Mouse (Mus musculus) testis, postnatal 14 days (tissue): ENCODE measurements around the gene Insm1.

Experiments
- DNase-seq: peaks from one replicate; pipeline ENCODE4 v3.0.0; 2021; ENCODE audit warnings: low spot score

Gene Insm1

DNA sequence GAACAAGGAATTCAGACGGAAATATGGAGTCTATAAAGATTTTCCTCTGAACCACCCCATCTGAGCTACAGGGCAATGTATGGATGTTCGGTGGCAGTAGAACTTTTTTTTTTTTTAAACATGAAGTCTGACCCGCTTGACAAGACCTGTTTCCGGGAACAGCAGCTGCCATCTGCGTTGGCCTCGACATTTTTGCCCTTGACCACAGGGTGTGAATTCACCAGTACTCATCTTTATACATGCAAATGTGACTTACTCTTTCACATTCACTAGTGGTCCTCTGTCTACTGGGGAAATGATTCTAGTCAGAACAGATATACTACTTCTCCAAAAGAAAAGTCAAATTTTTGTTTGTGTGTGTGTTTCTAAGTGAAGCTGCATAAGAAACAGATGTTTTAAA, 4.1 kb downstream of the Insm1 start:
- DNase-seq: no peak

DNA sequence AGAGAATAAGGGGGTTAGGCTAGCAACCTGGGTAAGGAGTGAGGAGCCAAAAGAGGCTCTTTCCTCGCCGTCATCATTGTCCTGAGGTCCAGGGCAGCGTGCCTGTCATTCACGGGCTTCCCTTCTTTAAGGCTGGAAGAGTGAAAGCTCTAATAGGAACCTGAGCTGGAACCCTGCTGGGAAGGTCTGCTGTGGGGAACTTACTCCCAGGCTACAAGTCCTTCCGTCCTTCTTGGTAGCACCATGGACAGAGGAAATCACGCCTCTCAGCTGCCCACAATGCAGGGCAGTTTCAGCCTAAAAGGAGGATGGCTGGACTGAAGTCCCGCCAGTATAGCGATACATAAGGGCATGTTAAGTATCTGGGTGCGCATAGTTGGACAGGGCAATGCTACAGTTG, 4.8 kb downstream of the Insm1 start:
- peak; percentile 46 for DNase-seq

DNA sequence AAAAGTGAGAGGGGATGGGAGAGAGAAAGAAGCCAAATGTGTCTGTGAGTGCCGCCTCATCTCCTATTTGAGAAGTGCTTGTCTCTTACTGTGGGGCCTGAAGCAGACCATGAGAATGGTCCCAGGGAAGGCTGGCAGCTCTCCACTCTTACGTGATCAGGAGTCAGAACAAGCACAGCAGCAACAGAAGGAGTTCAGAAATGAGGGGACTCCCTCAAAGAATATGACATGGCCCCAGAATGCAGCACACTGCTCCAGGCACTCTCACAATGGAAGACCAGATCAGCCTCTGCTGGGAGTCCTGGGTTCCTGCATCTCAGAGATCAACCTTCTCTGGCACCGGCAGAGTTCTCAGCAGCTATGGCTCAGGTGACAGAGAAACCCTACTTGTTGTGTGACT, 5.9 kb downstream of the Insm1 start:
- no peak for DNase-seq

DNA sequence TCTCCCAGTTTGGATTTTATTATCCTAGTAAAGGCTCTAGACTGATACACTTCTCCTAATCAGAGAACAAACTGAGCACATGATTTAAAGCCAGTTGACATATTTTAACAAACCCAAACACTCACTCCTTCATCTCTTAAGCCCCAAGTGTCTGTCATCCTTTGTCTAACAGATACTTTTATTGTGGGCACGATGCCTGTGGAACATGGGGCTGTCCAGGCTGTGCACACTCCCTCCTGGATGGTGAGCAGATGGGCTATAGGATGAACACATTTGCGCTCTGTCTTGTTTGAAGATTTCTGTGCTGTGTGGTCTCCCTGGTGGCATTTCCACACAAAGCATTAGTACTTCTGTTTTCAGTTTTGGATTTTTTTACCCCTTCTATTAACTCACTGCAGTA, 6.7 kb downstream of the Insm1 start:
- DNase-seq: no peak

DNA sequence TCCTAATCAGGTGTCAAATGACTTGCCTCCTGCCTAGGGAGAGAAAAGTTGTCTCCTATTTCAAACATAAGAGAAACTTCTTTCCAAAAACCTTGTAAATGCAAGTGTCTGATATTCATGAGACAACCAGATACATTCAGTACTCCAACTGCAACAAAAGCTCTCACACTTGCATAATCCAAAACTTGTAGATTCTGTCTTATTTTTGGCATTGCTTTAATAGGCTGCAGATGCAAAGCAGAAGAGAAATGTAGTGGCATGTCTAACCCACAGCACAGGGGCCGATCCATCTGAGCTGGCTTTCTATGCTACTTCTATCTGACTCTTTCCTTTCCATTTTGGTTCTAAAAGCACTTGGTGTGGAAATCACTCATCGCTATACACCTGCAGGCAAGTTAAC, 9.8 kb downstream of the Insm1 start:
- no peak for DNase-seq

DNA sequence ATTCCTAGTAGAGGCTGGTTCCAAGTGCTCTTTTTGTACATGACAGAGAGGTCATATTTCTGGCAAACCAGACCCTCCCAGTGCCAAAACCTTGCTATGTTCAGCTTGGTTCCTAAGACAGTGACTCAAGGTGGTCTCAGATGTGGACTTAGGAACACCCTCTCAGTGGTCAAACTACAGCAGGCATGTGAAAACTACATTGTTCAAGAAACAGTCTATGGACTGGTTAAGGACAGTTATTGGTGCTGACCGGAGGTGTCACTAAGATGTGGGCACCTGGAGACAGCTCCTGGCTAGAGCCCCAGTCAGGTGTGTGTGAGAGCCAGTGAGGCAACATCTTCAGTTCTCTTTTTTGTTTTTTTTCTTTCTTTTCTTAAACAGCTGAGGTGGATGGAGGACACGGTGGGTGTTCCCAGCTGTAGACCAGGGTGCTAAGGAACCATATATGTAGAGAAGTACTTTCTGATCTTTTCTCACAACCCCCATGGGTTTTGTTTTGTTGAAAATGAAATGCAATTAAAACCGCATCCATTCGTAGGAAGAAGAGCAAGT, 17.6 kb downstream of the Insm1 start:
- no peak for DNase-seq

DNA sequence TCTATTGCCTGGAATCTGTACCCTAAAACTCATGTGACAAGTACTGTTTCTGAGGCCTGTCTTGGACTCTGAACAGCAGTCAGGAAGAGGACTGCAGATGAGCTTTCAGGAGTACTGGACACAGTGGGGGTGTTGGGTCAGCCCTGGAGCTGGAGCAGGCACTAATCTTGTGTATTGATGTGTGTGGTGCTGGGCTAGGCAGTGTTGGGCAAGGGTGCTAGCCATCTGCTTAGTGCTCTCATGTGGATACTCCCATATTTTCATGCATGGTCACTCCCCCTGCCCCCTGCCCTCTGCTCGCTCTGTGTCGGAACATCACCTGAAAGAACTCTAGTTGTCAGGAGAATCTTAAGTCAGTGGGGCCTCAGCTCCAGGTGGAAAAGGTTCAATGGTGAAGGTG, 22.3 kb downstream of the Insm1 start:
- DNase-seq: no peak

DNA sequence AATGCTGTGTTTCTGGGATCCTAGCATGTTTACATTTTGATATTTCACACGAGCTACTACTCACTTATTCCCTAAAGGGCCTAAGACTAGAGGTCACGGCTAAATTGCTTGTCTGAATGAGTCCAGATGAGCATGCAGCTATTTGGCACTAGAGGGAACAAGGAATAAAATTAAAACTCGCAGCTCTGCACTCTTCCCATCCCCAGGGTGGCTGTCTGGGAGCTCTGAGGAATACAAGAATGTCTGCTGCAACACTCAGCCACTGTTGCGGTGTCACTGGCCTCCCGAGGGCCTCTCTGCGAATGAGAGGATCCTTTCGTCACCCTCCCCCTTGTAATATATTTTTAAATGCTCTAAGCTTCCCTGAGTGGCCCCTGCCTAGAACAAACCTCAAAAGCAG, 23.7 kb downstream of the Insm1 start:
- DNase-seq: no peak

DNA sequence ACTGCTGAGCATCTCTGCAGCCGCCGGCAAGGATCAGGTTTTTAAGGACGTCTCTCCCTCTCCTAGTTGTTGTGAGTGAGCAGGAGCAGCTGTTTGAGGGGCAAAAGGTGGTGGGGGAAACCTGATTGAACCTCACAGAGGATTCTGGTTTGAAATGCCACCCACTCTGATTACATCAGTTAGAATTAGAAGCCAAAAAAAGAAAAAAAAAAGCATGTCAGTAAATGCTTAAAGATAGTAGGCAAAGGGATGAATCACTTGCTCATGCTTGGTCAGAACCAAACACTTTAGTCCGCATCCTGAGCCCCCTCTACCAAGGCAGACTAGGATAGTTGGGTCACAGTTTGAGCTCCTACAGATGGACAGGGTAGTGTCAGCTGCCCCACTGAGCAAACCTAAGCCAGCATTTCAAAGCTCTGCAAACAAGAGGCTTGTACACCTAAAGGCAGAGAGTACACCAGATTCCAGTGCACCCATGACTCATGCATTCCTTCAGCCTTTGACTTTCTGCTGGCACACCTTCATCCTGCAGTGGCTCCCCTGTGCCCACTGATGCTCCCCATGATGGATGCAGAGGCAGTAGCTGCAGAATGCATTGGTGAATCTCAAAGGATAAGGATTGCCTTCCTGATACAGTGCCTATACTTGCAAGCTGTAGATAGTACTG, 24.8 kb downstream of the Insm1 start:
- no peak for DNase-seq

DNA sequence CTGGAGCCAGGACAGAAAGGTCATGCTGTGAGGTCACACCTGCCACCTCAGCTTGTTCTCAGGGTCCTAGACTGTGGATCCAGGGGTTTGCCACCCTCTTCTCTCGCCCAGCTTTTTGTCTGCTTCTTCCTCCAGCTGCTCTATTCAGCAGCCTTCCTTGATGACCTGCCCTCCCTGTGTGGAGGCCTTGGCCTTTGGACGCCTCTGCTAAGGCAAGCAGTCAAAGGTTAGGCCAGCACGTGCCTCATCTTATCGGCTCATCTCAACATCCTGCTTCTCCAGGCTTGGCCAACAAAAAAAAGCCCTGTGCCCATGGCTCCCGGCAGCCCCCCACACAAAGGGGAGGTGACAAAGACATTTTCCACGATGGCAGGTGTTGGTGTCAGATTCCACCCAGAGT, 25.9 kb downstream of the Insm1 start:
- DNase-seq: no peak

DNA sequence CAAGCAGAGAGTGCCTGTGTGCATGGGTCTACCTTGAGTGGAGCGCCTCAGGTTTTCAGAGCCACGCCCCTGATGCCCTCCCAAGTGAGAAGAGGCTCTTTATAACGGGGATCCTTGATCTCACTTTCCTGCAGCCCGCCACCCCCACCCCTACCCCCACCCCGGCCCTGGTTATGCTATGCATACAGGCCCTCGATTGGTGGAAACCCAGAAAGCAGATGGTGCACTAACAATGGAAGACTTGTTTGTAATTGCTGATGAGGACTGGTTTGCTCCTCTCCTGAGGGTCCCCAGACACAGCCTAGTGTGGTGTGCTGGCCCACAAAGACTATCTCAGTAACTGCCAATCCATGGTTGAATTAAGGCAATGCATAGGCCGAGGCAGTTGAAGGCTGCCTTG, 27.3 kb downstream of the Insm1 start:
- DNase-seq: no peak

DNA sequence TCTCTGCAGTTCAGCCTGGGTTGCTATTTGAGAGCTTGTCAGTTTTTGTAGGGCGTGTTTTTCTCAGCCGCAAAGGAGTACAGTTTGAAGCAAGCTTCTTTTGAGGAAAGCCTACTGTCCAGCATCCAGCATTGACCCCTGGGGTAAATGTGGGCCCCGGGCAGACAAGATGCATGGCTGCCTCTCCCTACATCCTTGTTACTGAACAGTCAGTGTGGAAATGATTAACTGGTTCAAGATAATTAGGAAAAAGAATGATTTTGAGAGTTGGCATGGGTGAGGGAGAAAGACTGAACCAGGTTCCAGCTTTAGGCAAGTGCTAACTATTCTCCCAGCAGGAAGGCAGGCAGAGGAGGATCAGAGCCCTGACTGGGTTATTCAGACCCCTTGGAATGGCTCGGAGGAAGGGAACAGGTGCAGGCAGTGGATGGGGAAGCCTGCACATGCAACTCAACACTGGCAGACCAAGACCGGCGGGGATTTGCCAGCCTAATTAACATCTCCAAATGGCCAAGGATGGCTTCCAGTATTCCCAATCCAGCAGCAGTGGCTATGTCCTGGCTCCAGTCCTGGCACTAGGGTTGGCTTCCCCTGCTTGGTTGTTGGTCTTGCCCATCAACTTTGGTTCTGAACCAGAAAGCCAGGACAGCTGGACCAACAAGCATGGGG, 28.6 kb downstream of the Insm1 start:
- no peak for DNase-seq

DNA sequence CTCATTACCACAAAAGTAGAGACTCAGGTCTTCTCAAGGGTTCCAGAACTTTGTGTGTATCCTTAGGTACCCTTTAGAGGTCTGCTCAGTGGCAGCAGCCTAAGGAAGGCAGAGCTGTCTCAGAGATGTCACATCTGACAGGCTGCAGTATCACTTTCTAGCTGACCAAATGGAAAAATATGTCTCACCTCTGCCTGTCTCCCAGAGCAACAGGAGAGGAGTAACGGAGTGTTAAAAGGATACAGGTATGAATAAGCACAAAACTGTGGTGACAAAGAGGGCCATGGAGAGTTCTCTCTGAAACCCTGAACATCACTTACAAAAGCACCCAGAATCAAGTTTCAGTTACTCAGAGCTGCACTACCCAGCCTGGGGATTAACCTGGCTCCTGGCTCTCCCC, 32.7 kb downstream of the Insm1 start:
- DNase-seq: no peak

DNA sequence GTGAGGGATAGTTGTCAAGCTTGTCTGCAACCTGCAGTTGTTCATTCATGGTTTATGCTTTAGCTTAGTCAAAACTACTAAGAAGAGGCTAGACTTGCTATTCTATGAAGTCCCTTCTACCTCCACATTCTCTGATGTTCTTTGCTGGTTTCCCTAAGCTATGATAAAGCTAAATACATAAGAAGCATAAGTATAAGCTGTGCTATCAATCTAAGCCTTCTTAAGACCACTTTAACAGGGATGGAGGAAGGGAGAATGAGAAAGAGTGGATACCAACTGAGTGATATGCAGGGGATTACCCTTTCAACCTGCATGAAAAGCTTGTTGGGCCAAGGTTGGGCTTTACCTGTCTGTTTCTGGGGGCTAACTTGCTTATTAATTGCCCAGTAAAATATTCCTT, 33.9 kb downstream of the Insm1 start:
- no peak for DNase-seq

DNA sequence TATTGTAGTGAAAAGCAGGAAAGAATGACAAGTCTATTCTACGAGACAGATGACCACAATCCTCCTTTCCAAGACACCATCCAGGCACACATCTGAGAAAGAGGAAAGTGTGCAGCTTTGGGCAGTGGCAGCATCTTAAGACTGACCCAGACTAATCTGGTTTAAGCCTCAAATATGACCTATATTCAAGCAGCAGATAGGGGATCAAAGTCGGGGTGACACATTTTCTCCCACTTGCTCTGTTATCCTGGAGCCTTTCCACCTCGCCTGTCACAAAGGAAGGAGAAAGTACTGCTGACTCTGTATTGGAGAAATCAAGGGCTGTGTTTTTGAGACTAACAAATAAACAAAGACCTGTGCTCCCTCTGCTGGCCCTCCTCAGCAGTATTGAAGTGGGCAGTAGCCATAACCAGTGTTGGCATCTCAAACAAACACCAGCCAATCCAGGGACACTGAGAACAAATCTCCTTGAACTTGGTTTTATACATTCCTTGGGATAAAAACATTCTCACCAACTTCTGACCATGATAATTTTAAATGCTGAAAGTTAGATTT, 34.7 kb downstream of the Insm1 start:
- no peak for DNase-seq

DNA sequence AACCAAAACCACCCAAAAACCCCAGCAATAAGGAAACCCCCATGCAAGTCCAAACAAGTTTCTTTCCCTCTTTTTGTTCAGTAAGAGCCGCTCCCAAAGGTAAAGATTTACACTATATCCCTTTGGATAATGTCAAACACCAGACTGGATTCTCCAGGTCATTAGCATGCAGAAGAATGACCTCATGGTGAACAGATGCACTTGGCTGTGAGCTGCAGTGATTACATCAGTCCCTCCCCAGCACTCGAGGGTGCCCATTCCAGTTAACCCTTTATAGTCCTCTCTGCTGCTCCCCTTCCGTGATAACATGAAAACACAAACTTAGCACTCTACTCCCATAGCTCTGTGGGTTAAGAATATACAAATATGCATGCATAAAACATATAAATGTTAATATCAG, 35.3 kb downstream of the Insm1 start:
- no peak for DNase-seq

DNA sequence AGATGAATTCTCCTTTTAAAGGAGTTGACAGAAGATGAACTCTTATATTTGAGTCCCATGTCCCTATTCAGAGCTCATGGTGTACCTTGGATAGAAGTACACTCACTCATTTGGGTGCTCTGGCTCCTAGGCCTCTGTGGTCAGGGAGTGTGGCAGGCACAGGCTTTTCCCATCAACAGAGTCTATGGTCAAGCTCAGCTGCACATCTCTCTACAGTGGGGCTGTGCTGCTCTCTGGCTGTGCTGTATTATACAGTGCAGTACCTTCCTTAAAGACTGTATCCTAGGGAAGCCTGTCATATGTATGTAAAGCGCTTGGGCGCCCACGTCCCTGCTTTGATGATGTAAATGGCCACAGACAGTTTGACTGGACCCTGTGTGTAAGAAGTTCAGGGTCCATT, 35.9 kb downstream of the Insm1 start:
- no peak for DNase-seq

DNA sequence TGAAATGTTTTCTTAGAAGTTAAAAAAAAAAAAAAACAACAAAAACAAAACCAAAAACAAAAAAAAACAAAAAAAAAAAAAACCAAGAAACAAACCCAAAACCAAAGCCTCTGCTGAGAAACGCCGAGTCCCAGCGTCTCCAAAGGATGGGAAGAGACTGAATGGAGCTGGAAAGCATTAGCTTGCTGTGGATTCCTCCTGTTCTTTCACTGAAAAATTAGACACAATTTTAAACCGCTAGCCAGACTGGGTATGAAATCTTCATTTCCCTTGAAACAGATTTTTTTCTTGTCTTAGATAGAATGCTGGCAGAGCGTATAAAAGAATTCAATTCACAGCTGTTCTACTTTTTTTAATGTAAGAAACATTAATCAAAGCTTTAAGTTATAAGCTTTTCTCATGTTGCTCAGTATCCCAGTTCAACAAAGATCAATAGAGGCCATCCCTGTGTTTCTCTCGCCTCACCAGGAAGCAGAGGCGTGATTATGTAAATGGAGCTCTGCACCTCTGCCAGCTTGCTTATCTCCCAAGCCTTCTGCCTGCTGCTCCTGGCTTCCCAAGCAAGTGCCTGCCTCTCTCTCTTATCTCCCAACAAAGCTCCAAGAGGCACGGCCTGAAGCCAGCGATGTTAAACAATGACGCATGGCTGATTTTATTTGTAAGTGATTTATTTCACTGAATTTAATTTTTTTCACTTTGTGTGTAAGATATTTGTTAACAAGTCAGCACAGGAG, 37.2 kb downstream of the Insm1 start:
- peak; percentile 25 for DNase-seq

DNA sequence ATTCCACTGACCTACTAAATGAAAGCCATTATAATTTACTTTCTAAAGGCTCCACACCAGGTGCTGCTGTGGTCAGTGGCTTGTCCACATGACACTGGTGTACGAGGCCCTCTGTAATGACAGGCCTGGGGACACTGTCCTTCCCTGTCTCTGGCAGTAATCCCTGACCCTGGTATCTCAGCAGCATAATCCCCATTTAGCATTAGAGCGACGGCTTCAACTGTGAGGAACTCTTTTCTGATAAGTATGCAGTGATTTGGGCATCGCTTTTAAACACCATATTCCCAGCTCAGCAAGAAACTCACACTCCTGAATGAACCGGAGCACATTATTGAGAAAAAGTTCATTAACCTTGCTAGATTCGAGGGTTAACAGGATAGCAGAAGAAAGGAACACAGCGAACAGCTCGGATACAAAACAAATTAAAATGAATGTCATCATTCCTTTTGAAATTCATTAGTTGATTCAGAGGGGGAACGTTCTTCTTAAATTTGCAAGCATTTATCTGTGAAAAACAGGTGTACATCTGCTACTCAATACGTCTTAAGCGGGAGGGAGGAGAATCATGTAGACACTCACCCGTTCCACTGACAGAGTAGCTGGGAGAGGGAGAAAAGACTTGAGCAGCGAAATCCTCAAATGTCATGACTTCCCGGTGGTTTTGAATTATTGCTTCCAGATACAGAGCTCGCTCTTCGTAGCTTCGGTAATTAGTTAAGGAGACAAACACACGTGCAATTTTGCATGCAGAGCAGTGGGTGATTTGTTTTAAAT, 38.3 kb downstream of the Insm1 start:
- DNase-seq: no peak

DNA sequence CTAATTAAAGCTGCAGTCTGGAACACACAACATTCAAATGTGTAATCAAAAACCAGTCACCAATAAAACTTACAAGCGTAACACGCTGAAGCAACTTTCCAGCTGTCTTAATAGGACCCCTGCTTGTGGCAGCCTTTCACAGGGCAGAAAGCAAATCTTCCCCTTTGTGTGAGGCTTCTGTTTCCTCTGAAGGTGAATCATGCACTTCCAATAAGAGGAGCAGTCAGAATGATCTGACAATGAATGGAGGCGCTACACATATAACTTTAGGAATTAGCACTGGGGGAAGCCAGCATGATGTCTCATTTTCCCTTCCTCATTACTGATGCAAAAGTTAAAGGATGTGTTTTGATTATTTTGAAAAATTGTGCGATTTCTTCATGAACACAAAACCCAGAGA, 39.4 kb downstream of the Insm1 start:
- DNase-seq: no peak

DNA sequence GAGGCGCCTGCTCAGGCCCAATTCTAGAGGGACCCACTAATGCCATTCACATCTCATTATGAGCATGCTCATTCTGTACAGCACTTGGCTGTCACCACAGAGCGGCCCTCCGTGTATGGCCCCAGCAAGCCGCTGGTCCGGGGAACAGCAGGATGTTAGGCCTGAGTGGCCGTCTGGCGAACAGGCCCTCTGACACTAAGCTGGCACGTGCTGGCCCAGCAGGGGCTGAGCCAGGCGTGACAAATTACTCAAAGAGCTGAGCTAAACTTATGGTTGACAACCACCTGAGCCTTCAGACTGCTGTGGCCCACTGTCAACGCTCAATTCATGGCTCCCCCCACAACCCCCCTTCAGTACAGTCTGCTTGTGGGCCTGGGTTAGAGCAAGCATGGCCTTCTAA, 40.5 kb downstream of the Insm1 start:
- no peak for DNase-seq

DNA sequence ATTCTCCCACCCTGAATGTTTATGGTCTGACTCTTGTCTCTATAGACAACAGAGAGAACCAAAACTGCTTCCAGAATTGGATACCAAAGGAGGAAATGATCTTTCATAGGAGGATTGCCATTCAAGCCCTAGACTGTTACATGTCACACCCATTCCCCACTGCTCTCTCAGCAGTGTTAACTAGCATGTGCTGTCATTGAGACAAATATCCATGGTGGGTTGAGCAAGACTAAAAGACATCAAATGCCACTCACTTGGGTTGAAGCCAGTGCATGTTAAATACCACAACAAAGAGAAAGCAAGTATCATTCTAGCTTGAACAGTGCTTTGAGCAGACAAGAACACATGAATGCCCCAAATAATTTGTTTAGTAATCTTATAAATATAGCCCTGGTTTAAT, 41.2 kb downstream of the Insm1 start:
- DNase-seq: no peak
